Mouse (Mus musculus): ENCODE measurements at regions not wholly inside any gene's neighbourhood (a gene's known extent, or its start where the extent isn't known, plus 50 kb on each side); places are given as distances from the start of the nearest gene placed in this dataset.

- H3K9ac ChIP-seq (ENCODE audit: insufficient read depth, low read depth), result no peak overlapping the region
- dilution Hi-C loops (cut with MboI; ENCODE audit: extremely low pct_ligation_motif_present, extremely low pct_unique_long_range_greater_than_20kb, low sequenced_read_pairs), result no loop called here
- no peaks in the 10 kb centered on the region for H3K79me2 ChIP-seq (replicated peaks; ENCODE audit: control insufficient read depth, extremely low read depth, insufficient read depth, poor library complexity, severe bottlenecking)
- no peak overlapping the region for H3K4me2 ChIP-seq (ENCODE audit: insufficient read depth, low read depth, poor library complexity, severe bottlenecking)
- in situ Hi-C loops (cut with MboI; ENCODE audit: low pct_ligation_motif_present, low pct_unique_long_range_greater_than_20kb, low sequenced_read_pairs), result no loop called here
- TF ChIP-seq RCOR1 (conservative IDR thresholded peaks at IDR 0.05; ENCODE audit: low read depth, low read length), result no peak
- no peak overlapping the region for H3K4me3 ChIP-seq (replicated peaks in 1 of 3; ENCODE audit: low read depth in 2 of 3, low read length in 2 of 3, poor library complexity in 1 of 3)
- peak; percentile 96 for DNase-seq (ENCODE audit: extremely low read depth)
- peaks cover 21% of the 10 kb centered on the region for H3K9me3 ChIP-seq (replicated peaks; ENCODE audit: low read length)
- no peaks in the 10 kb centered on the region for H3K36me3 ChIP-seq (replicated peaks in 1 of 2; ENCODE audit: control insufficient read depth in 1 of 2, insufficient read depth in 1 of 2, low read length in 1 of 2)
- H3K27ac ChIP-seq (ENCODE audit: insufficient read depth, low read depth), result no peak overlapping the region
- no peaks in the 10 kb centered on the region for H3K4me1 ChIP-seq (ENCODE audit: control insufficient read depth in 1 of 2, insufficient read depth in 2 of 2)
- H3K27me3 ChIP-seq (replicated peaks), result no peaks in the 10 kb centered on the region
Observed at GRCm38 (mm10) chr1:102628061-102628460, 2140.3 kb upstream of the Cdh20 start.

- H3K36me3 ChIP-seq (replicated peaks in 1 of 2; ENCODE audit: control insufficient read depth in 1 of 2, insufficient read depth in 1 of 2, low read length in 1 of 2), result no peaks in the 10 kb centered on the region
- dilution Hi-C loops (cut with MboI; ENCODE audit: extremely low pct_ligation_motif_present, extremely low pct_unique_long_range_greater_than_20kb, low sequenced_read_pairs), result no loop called here
- no peak for TF ChIP-seq JUND (conservative IDR thresholded peaks at IDR 0.05; ENCODE audit: low read depth, low read length)
- no peak for TF ChIP-seq ZKSCAN1 (IDR thresholded peaks at IDR 0.05; ENCODE audit: borderline replicate concordance, low read depth, low read length)
- TF ChIP-seq BHLHE40 (IDR thresholded peaks at IDR 0.05; ENCODE audit: low read depth, low read length), result no peak
- no peak for TF ChIP-seq MEF2A (IDR thresholded peaks at IDR 0.05; ENCODE audit: borderline replicate concordance, low read depth, low read length)
- no peak for TF ChIP-seq RCOR1 (conservative IDR thresholded peaks at IDR 0.05; ENCODE audit: low read depth, low read length)
- TF ChIP-seq JUN (IDR thresholded peaks at IDR 0.05; ENCODE audit: insufficient read depth, low read depth, low read length), result no peak
- no peak for TF ChIP-seq TBP (conservative IDR thresholded peaks at IDR 0.05; ENCODE audit: low read depth, low read length)
- TF ChIP-seq ETS1 (conservative IDR thresholded peaks at IDR 0.05; ENCODE audit: low read depth, low read length), result no peak
- TF ChIP-seq IRF4 (IDR thresholded peaks at IDR 0.05; ENCODE audit: low read depth, low read length), result no peak
- no peak for TF ChIP-seq USF1 (IDR thresholded peaks at IDR 0.05; ENCODE audit: low read depth, low read length)
- no peaks in the 10 kb centered on the region for H3K79me2 ChIP-seq (replicated peaks; ENCODE audit: control insufficient read depth, extremely low read depth, insufficient read depth, poor library complexity, severe bottlenecking)
- H3K4me2 ChIP-seq (ENCODE audit: insufficient read depth, low read depth, poor library complexity, severe bottlenecking), result no peak overlapping the region
- no peak overlapping the region for H3K27ac ChIP-seq (ENCODE audit: insufficient read depth, low read depth)
- H3K4me3 ChIP-seq (replicated peaks in 1 of 3; ENCODE audit: low read depth in 2 of 3, low read length in 2 of 3, poor library complexity in 1 of 3), result no peak overlapping the region
- DNase-seq (ENCODE audit: extremely low read depth), result no peak
- H3K4me1 ChIP-seq (ENCODE audit: control insufficient read depth in 1 of 2, insufficient read depth in 2 of 2), result no peaks in the 10 kb centered on the region
- H3K9me3 ChIP-seq (replicated peaks; ENCODE audit: low read length), result peaks cover 11% of the 10 kb centered on the region
- in situ Hi-C loops (cut with MboI; ENCODE audit: low pct_ligation_motif_present, low pct_unique_long_range_greater_than_20kb, low sequenced_read_pairs), result no loop called here
- no peak overlapping the region for H3K9ac ChIP-seq (ENCODE audit: insufficient read depth, low read depth)
- no peaks in the 10 kb centered on the region for H3K27me3 ChIP-seq (replicated peaks)
Observed at GRCm38 (mm10) chr1:102644379-102644778, 2123.9 kb upstream of the Cdh20 start.

- H3K79me2 ChIP-seq (replicated peaks; ENCODE audit: control insufficient read depth, extremely low read depth, insufficient read depth, poor library complexity, severe bottlenecking), result no peaks in the 10 kb centered on the region
- no peak for DNase-seq (ENCODE audit: extremely low read depth)
- no peaks in the 10 kb centered on the region for H3K36me3 ChIP-seq (replicated peaks in 1 of 2; ENCODE audit: control insufficient read depth in 1 of 2, insufficient read depth in 1 of 2, low read length in 1 of 2)
- no peaks in the 10 kb centered on the region for H3K4me1 ChIP-seq (ENCODE audit: control insufficient read depth in 1 of 2, insufficient read depth in 2 of 2)
- no peak overlapping the region for H3K27ac ChIP-seq (ENCODE audit: insufficient read depth, low read depth)
- H3K4me3 ChIP-seq (replicated peaks in 1 of 3; ENCODE audit: low read depth in 2 of 3, low read length in 2 of 3, poor library complexity in 1 of 3), result no peak overlapping the region
- H3K9ac ChIP-seq (ENCODE audit: insufficient read depth, low read depth), result no peak overlapping the region
- TF ChIP-seq BHLHE40 (IDR thresholded peaks at IDR 0.05; ENCODE audit: low read depth, low read length) (no peak), POLR2AphosphoS2 (IDR thresholded peaks at IDR 0.05; ENCODE audit: low read depth, low read length) (no peak), MYC (IDR thresholded peaks at IDR 0.05; ENCODE audit: low read depth, low read length) (no peak), ZMIZ1 (IDR thresholded peaks at IDR 0.05; ENCODE audit: low read depth, low read length) (no peak), EP300 (IDR thresholded peaks at IDR 0.05; ENCODE audit: low read length) (no peak), HCFC1 (IDR thresholded peaks at IDR 0.05; ENCODE audit: low read depth, low read length) (no peak), JUN (IDR thresholded peaks at IDR 0.05; ENCODE audit: insufficient read depth, low read depth, low read length) (no peak), TCF12 (IDR thresholded peaks at IDR 0.05; ENCODE audit: low read depth, low read length) (no peak)
- no peak overlapping the region for H3K4me2 ChIP-seq (ENCODE audit: insufficient read depth, low read depth, poor library complexity, severe bottlenecking)
- dilution Hi-C loops (cut with MboI; ENCODE audit: extremely low pct_ligation_motif_present, extremely low pct_unique_long_range_greater_than_20kb, low sequenced_read_pairs), result no loop called here
- H3K27me3 ChIP-seq (replicated peaks), result no peaks in the 10 kb centered on the region
- in situ Hi-C loops (cut with MboI; ENCODE audit: low pct_ligation_motif_present, low pct_unique_long_range_greater_than_20kb, low sequenced_read_pairs), result no loop called here
- peaks cover 9% of the 10 kb centered on the region for H3K9me3 ChIP-seq (replicated peaks; ENCODE audit: low read length)
Observed at GRCm38 (mm10) chr1:102687367-102688070, 2080.8 kb upstream of the Cdh20 start.
